Mouse (Mus musculus): ENCODE data around the gene Snx11. TPM values are rescaled to one million over a fixed set of nuclear protein-coding genes. Genes with fewer than 3 reads are reported as not detected.

Gene Snx11
- total and polyA plus RNA-seq, 2 experiments = 6.3 to 8.1 TPM

DNA sequence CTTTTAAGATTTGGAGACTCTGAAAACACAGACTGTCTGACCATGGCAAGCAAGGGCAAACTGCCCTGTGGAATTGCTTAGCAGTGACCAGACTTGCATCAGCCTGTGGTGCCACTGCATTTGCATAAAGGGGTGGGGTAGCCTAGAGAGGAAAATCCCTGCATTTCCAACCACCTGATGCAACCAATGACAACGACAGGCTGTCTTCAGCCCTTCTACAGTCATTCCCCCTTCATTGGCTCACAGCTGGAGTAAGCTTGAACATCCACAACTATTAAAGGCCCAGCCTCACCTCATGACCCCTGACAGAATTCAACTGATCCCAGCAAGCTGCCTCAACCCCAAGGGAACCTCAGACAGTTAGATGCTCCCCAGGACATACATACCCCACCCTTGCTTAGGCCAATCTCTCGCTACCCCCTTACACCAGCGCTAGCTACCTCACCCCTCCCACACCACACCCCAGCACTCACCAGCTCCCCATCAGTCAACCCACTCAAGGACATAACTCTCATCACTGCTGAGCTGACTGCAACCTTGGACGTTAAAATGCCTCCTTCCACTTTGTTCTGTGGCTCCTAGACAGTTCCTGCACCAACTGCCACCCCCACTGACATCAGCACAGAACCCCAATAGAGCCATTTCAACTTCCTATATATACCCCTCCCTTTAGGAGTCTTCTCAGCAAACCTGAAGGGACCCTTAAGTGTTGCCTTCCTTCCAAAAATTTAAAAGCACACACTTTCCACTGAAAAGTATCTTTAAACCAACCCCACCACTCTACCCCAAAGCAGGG, 45.5 kb upstream of the Snx11 start:
- Histone ChIP-seq H3K27me3 (ENCODE audit: control insufficient read depth, insufficient read depth, low read length) (no peaks in the 10 kb centered on the region), H3K36me3 (ENCODE audit: control insufficient read depth, insufficient read depth, low read length) (peaks cover 35% of the 10 kb centered on the region), H3K4me1 (ENCODE audit: control insufficient read depth, insufficient read depth, low read length) (peaks cover 43% of the 10 kb centered on the region), H3K9ac (ENCODE audit: low read depth, low read length) (peak overlapping the region; percentile 41; the same call in 1 of the 2 replicates), H3K27ac (replicated peaks; ENCODE audit: insufficient read depth, low read depth, low read length) (peak overlapping the region; percentile 64), H3K4me3 (ENCODE audit: insufficient read depth, low read depth, low read length) (no peak overlapping the region), H3K79me2 (ENCODE audit: control insufficient read depth, insufficient read depth, low read length) (peaks cover 43% of the 10 kb centered on the region)
- 9% methylated on average over 4 of the region's 4 CpGs for WGBS
- peak; percentile 94 for DNase-seq (ENCODE audit: extremely low read depth, low read depth, low spot score)
- TF ChIP-seq POLR2A (IDR thresholded peaks at IDR 0.05; ENCODE audit: extremely low read depth, insufficient read depth, low read length) = no peak
- TF ChIP-seq CTCF (IDR thresholded peaks at IDR 0.05; ENCODE audit: low read depth, low read length) = no peak

DNA sequence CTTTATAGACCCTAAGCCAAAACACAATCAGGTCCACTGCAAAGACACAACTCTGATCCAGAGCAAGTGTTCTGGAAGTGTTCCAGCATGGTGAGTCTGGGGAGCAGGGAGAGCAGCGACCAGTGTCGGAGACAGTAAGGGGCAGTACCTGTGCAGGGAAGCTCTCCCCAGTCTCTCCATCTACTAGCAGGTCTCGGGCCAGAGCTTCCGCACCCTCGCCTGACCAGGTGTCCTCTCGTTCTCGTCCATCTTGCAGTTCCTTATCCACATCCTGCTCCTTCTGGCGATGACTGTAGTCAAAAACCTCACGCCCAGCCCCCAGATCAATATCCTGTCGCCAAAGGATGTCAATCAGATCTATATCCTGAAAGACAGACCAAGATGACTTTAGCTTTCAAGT, 44.6 kb upstream of the Snx11 start:
- Histone ChIP-seq H3K9ac (ENCODE audit: low read depth, low read length) (no peak overlapping the region), H3K27ac (replicated peaks; ENCODE audit: insufficient read depth, low read depth, low read length) (peak overlapping the region; percentile 64), H3K79me2 (ENCODE audit: control insufficient read depth, insufficient read depth, low read length) (peaks cover 34% of the 10 kb centered on the region), H3K36me3 (ENCODE audit: control insufficient read depth, insufficient read depth, low read length) (peaks cover 35% of the 10 kb centered on the region), H3K4me3 (ENCODE audit: insufficient read depth, low read depth, low read length) (no peak overlapping the region), H3K27me3 (ENCODE audit: control insufficient read depth, insufficient read depth, low read length) (no peaks in the 10 kb centered on the region), H3K4me1 (ENCODE audit: control insufficient read depth, insufficient read depth, low read length) (peaks cover 35% of the 10 kb centered on the region)
- DNase-seq (ENCODE audit: extremely low read depth, low read depth, low spot score) = no peak
- WGBS = 79% methylated on average over 10 of the region's 10 CpGs
- no peak for TF ChIP-seq POLR2A (IDR thresholded peaks at IDR 0.05; ENCODE audit: extremely low read depth, insufficient read depth, low read length)
- TF ChIP-seq CTCF (IDR thresholded peaks at IDR 0.05; ENCODE audit: low read depth, low read length) = no peak

DNA sequence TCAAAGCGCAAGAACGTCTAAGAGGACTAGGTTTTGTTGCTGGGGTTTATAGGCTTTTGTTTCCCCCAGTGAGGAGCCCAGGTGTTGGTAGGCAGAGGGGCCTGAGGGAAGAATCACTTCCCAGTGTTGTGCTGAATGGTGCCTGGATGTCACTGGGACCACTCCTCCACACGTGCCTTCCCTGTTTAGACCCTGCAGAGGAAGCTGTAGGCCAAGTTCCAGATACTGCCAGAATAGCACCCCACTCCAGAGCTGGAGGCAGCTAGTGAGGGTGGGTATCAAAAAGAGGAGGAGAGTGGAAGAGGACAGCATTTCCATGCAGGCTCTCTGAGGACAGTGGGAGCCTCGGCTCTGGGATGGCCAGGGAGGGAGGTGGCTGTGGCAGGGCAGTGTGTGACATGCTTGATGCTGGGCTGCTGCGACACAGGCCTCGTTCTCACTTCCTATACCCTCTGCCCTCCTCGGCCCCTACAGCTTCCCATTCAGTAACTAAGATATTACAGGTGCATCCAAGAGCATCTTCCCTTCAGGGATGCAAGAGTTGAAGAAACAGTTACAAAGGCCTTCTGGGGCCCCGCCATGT, 40.9 kb upstream of the Snx11 start:
- H3K9ac ChIP-seq (ENCODE audit: low read depth, low read length) = no peak overlapping the region
- H3K4me1 ChIP-seq (ENCODE audit: control insufficient read depth, insufficient read depth, low read length) = peaks cover 8% of the 10 kb centered on the region
- DNase-seq (ENCODE audit: extremely low read depth, low read depth, low spot score) = no peak
- H3K27ac ChIP-seq (replicated peaks; ENCODE audit: insufficient read depth, low read depth, low read length) = no peak overlapping the region
- H3K79me2 ChIP-seq (ENCODE audit: control insufficient read depth, insufficient read depth, low read length) = peaks cover 7% of the 10 kb centered on the region
- no peak overlapping the region for H3K4me3 ChIP-seq (ENCODE audit: insufficient read depth, low read depth, low read length)
- 91% methylated on average over 8 of the region's 8 CpGs for WGBS
- peaks cover 51% of the 10 kb centered on the region for H3K36me3 ChIP-seq (ENCODE audit: control insufficient read depth, insufficient read depth, low read length)
- H3K27me3 ChIP-seq (ENCODE audit: control insufficient read depth, insufficient read depth, low read length) = no peaks in the 10 kb centered on the region
- TF ChIP-seq CTCF (IDR thresholded peaks at IDR 0.05; ENCODE audit: low read depth, low read length) (no peak), POLR2A (IDR thresholded peaks at IDR 0.05; ENCODE audit: extremely low read depth, insufficient read depth, low read length) (no peak)

DNA sequence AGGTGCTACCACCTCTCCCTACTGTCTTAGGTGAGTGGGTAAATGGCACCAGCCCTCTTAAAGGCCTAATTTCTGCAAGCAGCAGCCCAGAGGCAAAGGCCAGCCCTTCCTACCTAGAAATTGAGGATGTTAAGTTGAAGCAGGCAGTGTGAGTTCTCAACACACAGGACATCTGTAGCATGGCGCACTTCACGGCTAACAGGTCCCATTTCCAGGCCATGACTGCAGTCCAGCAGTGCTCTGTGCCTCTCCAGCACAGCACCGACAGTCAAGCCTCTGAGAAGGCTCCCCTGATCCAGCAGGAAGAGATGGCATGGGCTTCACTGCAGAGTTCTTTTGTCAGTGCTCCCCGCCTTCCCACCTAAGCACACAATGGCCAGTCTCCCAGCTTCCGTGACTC, 39.6 kb upstream of the Snx11 start:
- Histone ChIP-seq H3K79me2 (ENCODE audit: control insufficient read depth, insufficient read depth, low read length) (peaks cover 3% of the 10 kb centered on the region), H3K4me3 (ENCODE audit: insufficient read depth, low read depth, low read length) (no peak overlapping the region), H3K9ac (ENCODE audit: low read depth, low read length) (no peak overlapping the region), H3K27me3 (ENCODE audit: control insufficient read depth, insufficient read depth, low read length) (no peaks in the 10 kb centered on the region), H3K4me1 (ENCODE audit: control insufficient read depth, insufficient read depth, low read length) (no peaks in the 10 kb centered on the region), H3K36me3 (ENCODE audit: control insufficient read depth, insufficient read depth, low read length) (peaks cover 49% of the 10 kb centered on the region), H3K27ac (replicated peaks; ENCODE audit: insufficient read depth, low read depth, low read length) (no peak overlapping the region)
- TF ChIP-seq CTCF (IDR thresholded peaks at IDR 0.05; ENCODE audit: low read depth, low read length) (no peak), POLR2A (IDR thresholded peaks at IDR 0.05; ENCODE audit: extremely low read depth, insufficient read depth, low read length) (no peak)
- no peak for DNase-seq (ENCODE audit: extremely low read depth, low read depth, low spot score)
- WGBS = 91% methylated on average over 5 of the region's 5 CpGs

DNA sequence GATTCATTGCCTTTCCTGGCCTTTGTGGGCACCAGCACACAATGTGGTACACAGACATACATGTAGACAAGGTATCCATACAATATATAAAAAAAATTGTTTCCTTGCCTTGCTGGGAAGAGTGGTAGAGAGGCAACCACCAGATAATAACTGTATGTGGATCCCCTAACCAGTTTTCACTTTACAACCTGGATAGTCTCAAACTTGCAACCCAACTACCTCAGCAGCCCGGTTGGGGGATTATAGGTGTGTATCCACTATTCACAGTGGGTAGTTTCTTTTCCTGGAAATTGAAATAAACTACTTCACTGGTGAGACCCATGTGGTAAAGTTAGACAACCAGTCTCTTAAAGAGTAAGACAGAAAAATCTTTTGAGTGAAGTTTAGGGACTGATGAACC, 39.1 kb upstream of the Snx11 start:
- 93% methylated on average over 1 of the region's 1 CpGs for WGBS
- H3K27ac ChIP-seq (replicated peaks; ENCODE audit: insufficient read depth, low read depth, low read length) = no peak overlapping the region
- H3K4me3 ChIP-seq (ENCODE audit: insufficient read depth, low read depth, low read length) = no peak overlapping the region
- no peaks in the 10 kb centered on the region for H3K4me1 ChIP-seq (ENCODE audit: control insufficient read depth, insufficient read depth, low read length)
- H3K27me3 ChIP-seq (ENCODE audit: control insufficient read depth, insufficient read depth, low read length) = no peaks in the 10 kb centered on the region
- H3K36me3 ChIP-seq (ENCODE audit: control insufficient read depth, insufficient read depth, low read length) = peaks cover 44% of the 10 kb centered on the region
- H3K9ac ChIP-seq (ENCODE audit: low read depth, low read length) = no peak overlapping the region
- H3K79me2 ChIP-seq (ENCODE audit: control insufficient read depth, insufficient read depth, low read length) = no peaks in the 10 kb centered on the region; the same call in 1 of the 2 replicates
- no peak for TF ChIP-seq CTCF (IDR thresholded peaks at IDR 0.05; ENCODE audit: low read depth, low read length)
- no peak for TF ChIP-seq POLR2A (IDR thresholded peaks at IDR 0.05; ENCODE audit: extremely low read depth, insufficient read depth, low read length)
- no peak for DNase-seq (ENCODE audit: extremely low read depth, low read depth, low spot score)

DNA sequence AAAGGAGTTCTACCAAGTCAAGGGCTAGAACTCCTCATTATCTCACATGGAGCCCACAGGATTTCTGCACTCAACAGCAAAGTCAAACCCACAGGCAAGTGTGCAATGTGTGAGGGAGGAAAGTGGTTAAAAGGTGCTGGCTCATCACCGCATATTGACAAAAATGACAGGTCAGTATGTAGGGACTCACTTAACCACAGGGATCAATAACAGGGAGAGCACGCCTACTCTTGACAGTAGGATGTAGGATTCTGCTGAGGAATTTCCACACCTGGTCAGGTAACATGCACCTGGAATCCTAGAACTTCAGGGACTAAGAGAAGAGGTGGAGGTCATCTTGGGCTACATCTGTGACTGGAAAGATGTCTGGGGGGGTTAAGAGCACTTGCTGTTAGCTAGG, 38.5 kb upstream of the Snx11 start:
- peaks cover 38% of the 10 kb centered on the region for H3K36me3 ChIP-seq (ENCODE audit: control insufficient read depth, insufficient read depth, low read length)
- DNase-seq (ENCODE audit: extremely low read depth, low read depth, low spot score) = no peak
- TF ChIP-seq CTCF (IDR thresholded peaks at IDR 0.05; ENCODE audit: low read depth, low read length) (no peak), POLR2A (IDR thresholded peaks at IDR 0.05; ENCODE audit: extremely low read depth, insufficient read depth, low read length) (no peak)

More for the DNA sequence above, 38.5 kb upstream of the Snx11 start:
- no peaks in the 10 kb centered on the region; the same call in 1 of the 2 replicates for H3K79me2 ChIP-seq (ENCODE audit: control insufficient read depth, insufficient read depth, low read length)
- no peak overlapping the region for H3K9ac ChIP-seq (ENCODE audit: low read depth, low read length)
- H3K27ac ChIP-seq (replicated peaks; ENCODE audit: insufficient read depth, low read depth, low read length) = no peak overlapping the region
- H3K4me3 ChIP-seq (ENCODE audit: insufficient read depth, low read depth, low read length) = no peak overlapping the region
- H3K4me1 ChIP-seq (ENCODE audit: control insufficient read depth, insufficient read depth, low read length) = no peaks in the 10 kb centered on the region
- WGBS = 73% methylated on average over 2 of the region's 2 CpGs
- no peaks in the 10 kb centered on the region for H3K27me3 ChIP-seq (ENCODE audit: control insufficient read depth, insufficient read depth, low read length)

Measured in liver, adult 2 months (tissue).